Mouse (Mus musculus) embryonic fibroblast, embryonic 13.5 days (primary cell): ENCODE measurements around the gene Fcrl6. TPM values are rescaled to one million over a fixed set of nuclear protein-coding genes. Genes with fewer than 3 reads are reported as not detected.

ENCODE experiments used
- H3K27ac ChIP-seq: 2 replicates; pipeline ENCODE4 v1.5.1; 2012; ENCODE audit warnings: low read length, control low read depth, inconsistent platforms; ENCODE audit not compliant: insufficient read depth
- H3K4me1 ChIP-seq: 2 replicates; pipeline ENCODE4 v1.6.1; 2011; ENCODE audit warnings: low read length; ENCODE audit not compliant: control insufficient read depth, insufficient read depth
- H3K4me3 ChIP-seq: 2 replicates; pipeline ENCODE4 v1.5.1; 2011; ENCODE audit warnings: mild to moderate bottlenecking, control low read depth, low read length; ENCODE audit not compliant: insufficient read depth
- CTCF ChIP-seq: IDR thresholded peaks from 2 replicates; pipeline ENCODE4 v1.5.1; 2011; ENCODE audit warnings: mild to moderate bottlenecking, control low read depth, low read length, moderate library complexity, borderline replicate concordance; ENCODE audit not compliant: insufficient read depth
- POLR2A ChIP-seq: IDR thresholded peaks from 2 replicates; pipeline ENCODE4 v1.6.1; 2011; ENCODE audit warnings: low read depth, mild to moderate bottlenecking, control low read depth, low read length, moderate library complexity
- polyA plus RNA-seq: library from polyadenylated mRNA; stranded (reverse); fragments of >200 nt; gene quantifications from 2 replicates; pipeline ENCODE4 v1.2.4, GENCODE M21; 2011; ENCODE audit warnings: low read depth; ENCODE audit not compliant: missing spikeins, insufficient read length

The Fcrl6 gene
- not detected in 2 replicates for polyA plus RNA-seq

- H3K4me3 ChIP-seq, result no peak within 1 kb of the TSS
- no peaks in the 10 kb centered on the region for H3K4me1 ChIP-seq
- TF ChIP-seq POLR2A (no peak), CTCF (no peak)
- no peak within 1 kb of the TSS for H3K27ac ChIP-seq
Measured at GRCm38 (mm10) chr1:172602326-172602725, at the start of gene Fcrl6. Gene Fcrl6 (minus strand): TSS chr1:172602551.

GRCm38 (mm10) chr1:172651288-172651987 is 49.1 kb upstream of the Fcrl6 start:
- Histone ChIP-seq H3K27ac (no peak overlapping the region), H3K4me1 (no peaks in the 10 kb centered on the region), H3K4me3 (no peak overlapping the region)
- TF ChIP-seq CTCF (no peak), POLR2A (no peak)

- Histone ChIP-seq H3K4me1 (no peaks in the 10 kb centered on the region), H3K27ac (no peak overlapping the region), H3K4me3 (no peak overlapping the region)
- TF ChIP-seq CTCF (no peak), POLR2A (no peak)
Measured at GRCm38 (mm10) chr1:172650519-172651287, 48.4 kb upstream of the Fcrl6 start.

- H3K27ac ChIP-seq, result no peak overlapping the region
- no peak overlapping the region for H3K4me3 ChIP-seq
- no peaks in the 10 kb centered on the region for H3K4me1 ChIP-seq
- TF ChIP-seq CTCF (no peak), POLR2A (no peak)
Measured at GRCm38 (mm10) chr1:172649396-172649795, 47.0 kb upstream of the Fcrl6 start.

- no peak for TF ChIP-seq CTCF
- no peak overlapping the region for H3K27ac ChIP-seq
Measured at GRCm38 (mm10) chr1:172647236-172647635, 44.9 kb upstream of the Fcrl6 start.

GRCm38 (mm10) chr1:172638781-172639180 is 36.4 kb upstream of the Fcrl6 start:
- TF ChIP-seq POLR2A (no peak), CTCF (no peak)
- H3K4me1 ChIP-seq, result no peaks in the 10 kb centered on the region
- no peak overlapping the region for H3K4me3 ChIP-seq
- H3K27ac ChIP-seq, result no peak overlapping the region

More at GRCm38 (mm10) chr1:172647236-172647635, 44.9 kb upstream of the Fcrl6 start:
- H3K4me1 ChIP-seq, result no peaks in the 10 kb centered on the region
- H3K4me3 ChIP-seq, result no peak overlapping the region

- no peaks in the 10 kb centered on the region for H3K4me1 ChIP-seq
- no peak for TF ChIP-seq POLR2A
- TF ChIP-seq CTCF, result no peak
- no peak overlapping the region for H3K27ac ChIP-seq
- no peak overlapping the region for H3K4me3 ChIP-seq
Measured at GRCm38 (mm10) chr1:172637801-172638200, 35.5 kb upstream of the Fcrl6 start.

- TF ChIP-seq POLR2A (no peak), CTCF (no peak)
- no peaks in the 10 kb centered on the region for H3K4me1 ChIP-seq
- H3K4me3 ChIP-seq, result no peak overlapping the region
- no peak overlapping the region for H3K27ac ChIP-seq
Measured at GRCm38 (mm10) chr1:172636266-172636665, 33.9 kb upstream of the Fcrl6 start.

- Histone ChIP-seq H3K4me3 (no peak overlapping the region), H3K27ac (no peak overlapping the region), H3K4me1 (no peaks in the 10 kb centered on the region)
- no peak for TF ChIP-seq POLR2A
- no peak for TF ChIP-seq CTCF
Measured at GRCm38 (mm10) chr1:172635258-172635657, 32.9 kb upstream of the Fcrl6 start.

- Histone ChIP-seq H3K4me1 (no peaks in the 10 kb centered on the region), H3K27ac (no peak overlapping the region), H3K4me3 (no peak overlapping the region)
- no peak for TF ChIP-seq CTCF
- TF ChIP-seq POLR2A, result no peak
Measured at GRCm38 (mm10) chr1:172634136-172634535, 31.8 kb upstream of the Fcrl6 start.
